Mouse (Mus musculus) myocyte (in vitro differentiated cells): ENCODE data around the gene Prpf6. TPM values are rescaled to one million over a fixed set of nuclear protein-coding genes. Genes with fewer than 3 reads are reported as not detected.

Experiments used
- H3K27me3 ChIP-seq: one replicate; pipeline ENCODE4 v1.6.1; 2011; ENCODE audit not compliant: control insufficient read depth, insufficient read depth, insufficient read length
- H3K36me3 ChIP-seq: one replicate; pipeline ENCODE4 v1.6.1; 2011; ENCODE audit not compliant: control insufficient read depth, insufficient read depth
- H3K4me2 ChIP-seq: one replicate; pipeline ENCODE4 v1.6.1; 2011; ENCODE audit warnings: low read depth, control low read depth
- H3K4me3 ChIP-seq: one replicate; pipeline ENCODE4 v1.5.1; 2011; ENCODE audit warnings: mild to moderate bottlenecking, control low read depth, moderate library complexity
- H3K79me2 ChIP-seq: one replicate; pipeline ENCODE4 v1.6.1; 2011; ENCODE audit not compliant: control insufficient read depth, insufficient read depth
- H3ac ChIP-seq: one replicate; pipeline ENCODE4 v1.6.1; 2011; ENCODE audit not compliant: control insufficient read depth, insufficient read length
- CEBPB ChIP-seq: IDR thresholded peaks from 2 replicates; pipeline ENCODE4 v1.6.1; 2011; ENCODE audit warnings: mild to moderate bottlenecking, moderate library complexity; ENCODE audit not compliant: poor library complexity, insufficient read depth, severe bottlenecking
- E2F4 ChIP-seq: IDR thresholded peaks from one replicate; pipeline ENCODE4 v1.6.1; 2011; ENCODE audit warnings: mild to moderate bottlenecking, control low read depth, moderate library complexity; ENCODE audit not compliant: insufficient read depth
- MAX ChIP-seq: IDR thresholded peaks from one replicate; pipeline ENCODE4 v1.6.1; 2011; ENCODE audit warnings: low read depth, mild to moderate bottlenecking, control low read depth
- MYOD1 ChIP-seq, 3 experiments: IDR thresholded peaks; one replicate each; pipeline ENCODE4 v1.6.1; 2011; ENCODE audit warnings: control low read depth in 2 of 3, low read depth in 2 of 3, mild to moderate bottlenecking in 2 of 3, moderate library complexity in 1 of 3; ENCODE audit not compliant: insufficient read length in 2 of 3, control insufficient read depth in 1 of 3
- MYOG ChIP-seq, 3 experiments: IDR thresholded peaks; one replicate each; pipeline ENCODE4 v1.6.1; 2011; ENCODE audit warnings: control low read depth in 2 of 3, low read depth in 2 of 3, mild to moderate bottlenecking in 2 of 3; ENCODE audit not compliant: insufficient read length in 2 of 3, control insufficient read depth in 1 of 3, insufficient read depth in 1 of 3
- POLR2A ChIP-seq: IDR thresholded peaks from one replicate; pipeline ENCODE4 v1.6.1; 2011; ENCODE audit warnings: low read depth, mild to moderate bottlenecking, control low read depth, moderate library complexity; ENCODE audit not compliant: insufficient read length
- POLR2AphosphoS2 ChIP-seq: IDR thresholded peaks from one replicate; pipeline ENCODE4 v1.6.1; 2011; ENCODE audit warnings: low read depth, control low read depth; ENCODE audit not compliant: insufficient read length
- REST ChIP-seq: IDR thresholded peaks from one replicate; pipeline ENCODE4 v1.6.1; 2011; ENCODE audit warnings: mild to moderate bottlenecking, control low read depth, moderate library complexity; ENCODE audit not compliant: insufficient read depth, insufficient read length
- SRF ChIP-seq: IDR thresholded peaks from one replicate; pipeline ENCODE4 v1.6.1; 2011; ENCODE audit warnings: low read depth; ENCODE audit not compliant: control insufficient read depth, insufficient read length
- TCF12 ChIP-seq: IDR thresholded peaks from one replicate; pipeline ENCODE4 v1.6.1; 2011; ENCODE audit warnings: mild to moderate bottlenecking, control low read depth; ENCODE audit not compliant: poor library complexity, insufficient read depth, severe bottlenecking
- TCF3 ChIP-seq: IDR thresholded peaks from one replicate; pipeline ENCODE4 v1.6.1; 2011; ENCODE audit warnings: low read depth, control low read depth; ENCODE audit not compliant: insufficient read length
- USF1 ChIP-seq: IDR thresholded peaks from one replicate; pipeline ENCODE4 v1.6.1; 2011; ENCODE audit warnings: low read depth, mild to moderate bottlenecking, control low read depth, moderate library complexity
- polyA plus RNA-seq: library from polyadenylated mRNA; unstranded; fragments of >200 nt; fragmentation: generic; extraction: Trizol; gene quantifications from one replicate; pipeline ENCODE4 v1.2.1, GENCODE M21; 2012; ENCODE audit warnings: missing spikeins

The Prpf6 gene
- polyA plus RNA-seq, 1 experiment, result 46.0 TPM

GRCm38 (mm10) chr2:181581016-181581401 is 10.7 kb upstream of the Prpf6 start:
- H3ac ChIP-seq, result peak overlapping the region; percentile 86
- peaks cover 13% of the 10 kb centered on the region for H3K79me2 ChIP-seq
- H3K27me3 ChIP-seq, result no peaks in the 10 kb centered on the region
- TF ChIP-seq POLR2AphosphoS2, result peak; percentile 55
- no peak for TF ChIP-seq TCF3
- TF ChIP-seq MYOD1 (IDR thresholded peaks at IDR 0.05; ENCODE audit: control insufficient read depth in 1 of 3, insufficient read length in 2 of 3, low read depth in 2 of 3), result peak in 1 of 3 experiments; percentile 7
- no peak for TF ChIP-seq TCF12
- TF ChIP-seq MAX, result no peak
- no peak for TF ChIP-seq E2F4
- no peak for TF ChIP-seq CEBPB
- TF ChIP-seq USF1, result peak; percentile 27
- peak; percentile 38 for TF ChIP-seq SRF
- TF ChIP-seq MYOG (IDR thresholded peaks at IDR 0.05; ENCODE audit: control insufficient read depth in 1 of 3, insufficient read depth in 1 of 3, insufficient read length in 2 of 3, low read depth in 2 of 3), result no peak
- TF ChIP-seq POLR2A, result peak; percentile 66
- TF ChIP-seq REST, result no peak
- peak overlapping the region; percentile 50 for H3K4me3 ChIP-seq
- peaks cover 10% of the 10 kb centered on the region for H3K36me3 ChIP-seq
- H3K4me2 ChIP-seq, result peak overlapping the region; percentile 89

- Histone ChIP-seq H3K79me2 (peaks cover 13% of the 10 kb centered on the region), H3K36me3 (peaks cover 12% of the 10 kb centered on the region), H3K4me3 (peak overlapping the region; percentile 50), H3K27me3 (no peaks in the 10 kb centered on the region), H3ac (peak overlapping the region; percentile 86), H3K4me2 (peak overlapping the region; percentile 89)
- peak; percentile 95 for TF ChIP-seq POLR2AphosphoS2
- no peak for TF ChIP-seq MAX
- TF ChIP-seq USF1, result no peak
- no peak for TF ChIP-seq MYOD1 (IDR thresholded peaks at IDR 0.05; ENCODE audit: control insufficient read depth in 1 of 3, insufficient read length in 2 of 3, low read depth in 2 of 3)
- TF ChIP-seq E2F4, result no peak
- TF ChIP-seq MYOG (IDR thresholded peaks at IDR 0.05; ENCODE audit: control insufficient read depth in 1 of 3, insufficient read depth in 1 of 3, insufficient read length in 2 of 3, low read depth in 2 of 3), result no peak
- TF ChIP-seq POLR2A, result peak; percentile 80
- no peak for TF ChIP-seq TCF3
- no peak for TF ChIP-seq SRF
- no peak for TF ChIP-seq CEBPB
- TF ChIP-seq REST, result no peak
- TF ChIP-seq TCF12, result no peak
These were observed 10.1 kb upstream of the Prpf6 start for GRCm38 (mm10) chr2:181581402-181582120.

DNA sequence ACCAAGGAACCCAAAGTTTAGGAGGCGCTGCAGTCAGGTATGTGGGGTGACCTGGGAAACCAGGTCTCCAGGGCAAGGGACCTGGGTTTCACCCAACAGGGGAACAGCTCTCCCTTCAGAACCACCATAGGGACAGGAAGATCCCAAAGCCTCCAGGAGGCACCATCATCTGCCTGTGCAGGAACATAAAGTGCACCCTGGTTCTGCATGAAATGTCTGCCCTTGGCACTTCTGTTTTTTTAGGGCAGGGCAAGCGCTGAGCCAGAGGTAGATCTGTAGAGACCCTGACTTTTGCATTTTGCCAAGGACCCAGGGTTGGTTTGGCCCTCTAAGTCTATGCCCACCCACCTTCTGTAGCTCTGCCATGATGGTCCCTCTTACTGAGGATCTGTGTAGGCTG is 9.3 kb upstream of the Prpf6 start:
- Histone ChIP-seq H3K36me3 (peaks cover 12% of the 10 kb centered on the region), H3K4me3 (peak overlapping the region; percentile 50), H3K27me3 (no peaks in the 10 kb centered on the region), H3K4me2 (peak overlapping the region; percentile 74), H3ac (no peak overlapping the region), H3K79me2 (peaks cover 13% of the 10 kb centered on the region)
- no peak for TF ChIP-seq MYOD1 (IDR thresholded peaks at IDR 0.05; ENCODE audit: control insufficient read depth in 1 of 3, insufficient read length in 2 of 3, low read depth in 2 of 3)
- TF ChIP-seq POLR2AphosphoS2, result no peak
- TF ChIP-seq MYOG (IDR thresholded peaks at IDR 0.05; ENCODE audit: control insufficient read depth in 1 of 3, insufficient read depth in 1 of 3, insufficient read length in 2 of 3, low read depth in 2 of 3), result no peak
- TF ChIP-seq REST, result no peak
- no peak for TF ChIP-seq SRF
- no peak for TF ChIP-seq MAX
- TF ChIP-seq USF1, result no peak

GRCm38 (mm10) chr2:181582939-181583338 is 8.7 kb upstream of the Prpf6 start:
- Histone ChIP-seq H3K79me2 (peaks cover 11% of the 10 kb centered on the region), H3ac (no peak overlapping the region), H3K4me2 (no peak overlapping the region), H3K4me3 (no peak overlapping the region), H3K36me3 (peaks cover 12% of the 10 kb centered on the region), H3K27me3 (no peaks in the 10 kb centered on the region)
- TF ChIP-seq SRF (no peak), MAX (no peak)

DNA sequence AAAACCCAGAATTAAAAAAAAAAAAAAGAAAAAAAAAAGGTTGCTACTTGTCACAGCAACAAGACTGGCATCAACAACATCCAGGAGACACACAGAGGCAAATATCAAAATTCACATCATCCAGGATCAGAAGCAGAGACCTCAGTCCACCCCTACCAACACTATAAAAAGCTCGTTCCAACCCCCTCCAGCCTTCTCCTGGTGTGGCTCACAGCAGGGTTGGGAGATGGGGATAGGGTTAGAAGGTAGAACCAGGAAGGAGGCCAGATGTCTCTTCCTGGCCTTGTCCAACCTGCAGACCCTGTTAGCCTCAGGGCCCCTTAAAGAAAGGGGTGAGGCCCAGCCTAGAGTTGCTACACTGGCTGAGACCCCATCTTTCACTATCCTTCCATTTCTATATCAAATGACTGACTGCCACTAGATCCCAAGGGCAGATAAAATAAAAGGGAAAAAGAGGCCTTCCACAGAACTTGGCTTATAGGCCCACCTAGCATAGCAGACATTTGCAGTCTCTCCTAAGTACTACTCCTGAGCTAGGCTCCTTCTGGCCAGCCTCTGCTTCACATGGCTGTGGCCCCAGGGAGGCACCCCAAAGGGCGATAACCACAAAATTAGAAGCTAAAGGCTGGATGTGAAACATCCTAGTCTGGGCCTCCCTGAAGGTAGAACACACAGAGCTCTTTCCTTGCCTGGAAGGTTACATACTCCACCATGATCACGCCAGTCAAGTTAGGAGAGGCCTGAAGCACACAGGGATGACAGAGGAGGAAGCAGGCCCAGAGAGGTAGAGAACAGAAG is 8.0 kb upstream of the Prpf6 start:
- Histone ChIP-seq H3K36me3 (peaks cover 12% of the 10 kb centered on the region), H3K27me3 (no peaks in the 10 kb centered on the region), H3ac (no peak overlapping the region), H3K79me2 (peaks cover 11% of the 10 kb centered on the region), H3K4me2 (no peak overlapping the region), H3K4me3 (no peak overlapping the region)
- TF ChIP-seq SRF (no peak), TCF12 (no peak), POLR2AphosphoS2 (no peak), USF1 (no peak), MYOG (IDR thresholded peaks at IDR 0.05; ENCODE audit: control insufficient read depth in 1 of 3, insufficient read depth in 1 of 3, insufficient read length in 2 of 3, low read depth in 2 of 3) (no peak), MYOD1 (IDR thresholded peaks at IDR 0.05; ENCODE audit: control insufficient read depth in 1 of 3, insufficient read length in 2 of 3, low read depth in 2 of 3) (no peak), TCF3 (no peak)
